Mouse (Mus musculus): ENCODE data around the gene Kcna7.

The Kcna7 gene

DNA sequence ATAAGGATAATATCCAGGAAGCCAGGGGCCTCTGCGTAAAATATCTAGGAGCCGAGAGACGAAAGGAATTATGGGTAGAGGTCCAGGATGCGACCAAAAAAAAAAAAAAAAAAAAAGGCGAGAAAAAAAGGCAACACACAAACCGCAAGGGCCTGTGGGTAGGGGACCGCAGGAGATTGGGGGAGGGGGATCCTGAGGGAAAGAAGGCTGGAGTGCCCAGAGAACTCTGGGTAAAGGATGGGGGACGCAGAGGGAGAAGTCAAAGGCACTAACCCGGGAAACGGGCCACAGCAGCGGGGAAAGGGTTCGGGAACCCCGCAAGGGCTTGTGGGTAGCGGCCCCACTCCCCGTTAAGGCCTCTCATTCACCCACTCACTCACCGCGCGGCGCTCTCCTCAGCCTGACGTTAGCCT lies 10.3 kb upstream of the Kcna7 start:
- WGBS = under 1% methylated on average over 19 of the region's 20 CpGs

GRCm38 (mm10) chr7:45395578-45396336 lies 9.7 kb upstream of the Kcna7 start, which contains the start of gene Snrnp70:
Gene Snrnp70 (minus strand): TSS chr7:45395742.
- WGBS = under 1% methylated on average over 60 of the region's 60 CpGs

DNA sequence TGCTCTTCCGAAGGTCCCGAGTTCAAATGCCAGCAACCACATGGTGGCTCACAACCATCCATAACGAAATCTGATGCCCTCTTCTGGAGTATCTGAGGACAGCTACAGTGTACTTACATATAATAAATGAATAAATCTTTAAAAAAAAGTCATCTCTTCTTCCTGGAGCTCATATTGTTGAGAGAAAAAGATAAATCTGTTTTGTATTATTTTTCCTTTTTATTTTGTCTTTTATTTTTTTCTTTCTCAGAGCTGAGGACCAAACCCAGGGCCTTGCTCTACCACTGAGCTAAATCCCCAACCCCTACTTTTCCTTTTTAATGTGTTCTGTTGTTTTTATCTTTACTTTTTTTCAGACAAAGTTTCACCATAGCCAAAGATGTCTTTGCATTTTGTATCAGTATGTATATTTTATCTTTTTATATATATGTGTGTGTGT lies 9.1 kb upstream of the Kcna7 start:
- 4% methylated on average over 3 of the region's 3 CpGs for WGBS

DNA sequence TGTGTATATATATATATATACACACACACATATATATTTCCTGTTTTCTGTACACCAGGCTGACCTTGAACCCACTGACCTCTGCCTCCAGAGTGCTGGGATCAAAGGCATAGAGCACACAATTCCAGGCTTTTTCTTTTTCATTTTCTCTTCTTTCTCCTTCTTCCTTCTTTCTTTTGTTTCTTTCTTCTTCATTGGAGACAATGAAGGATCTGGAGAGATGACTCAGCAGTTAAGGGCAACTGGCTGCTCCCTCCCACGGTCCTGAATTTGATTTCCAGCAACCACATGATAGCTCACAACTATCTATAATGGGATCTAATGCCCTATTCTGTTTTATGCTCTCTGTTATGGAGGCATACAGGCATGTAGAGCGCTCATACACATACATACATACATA lies 8.7 kb upstream of the Kcna7 start:
- WGBS = 71% methylated on average over 2 of the region's 2 CpGs

DNA sequence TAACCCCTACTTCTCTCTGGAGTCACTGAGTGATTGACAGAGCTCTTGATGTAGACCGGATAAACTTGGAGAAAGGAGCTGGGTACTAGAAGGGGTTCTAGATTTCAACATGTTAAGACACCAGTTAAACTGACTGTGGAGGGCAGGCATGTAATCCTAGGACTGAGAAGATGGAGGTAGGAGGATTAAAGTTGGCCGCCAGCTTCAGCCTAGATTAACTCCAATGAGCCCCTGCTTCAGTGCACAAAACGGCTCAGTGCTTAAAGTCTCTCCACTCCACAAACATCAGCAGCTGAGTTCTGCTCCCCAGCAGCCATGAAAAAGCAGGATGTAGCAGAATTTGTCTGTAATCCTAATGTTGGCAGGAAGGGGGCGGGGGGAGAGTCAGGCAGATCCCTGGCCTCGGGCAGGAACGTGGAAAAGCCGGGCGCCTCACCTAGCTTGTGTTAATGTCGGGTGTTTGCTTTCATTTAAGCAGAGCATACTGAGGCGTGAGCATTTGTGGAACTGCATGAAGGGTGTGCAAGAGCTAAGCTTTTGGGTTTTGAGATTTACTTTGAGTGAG lies 3.9 kb upstream of the Kcna7 start:
- WGBS = 67% methylated on average over 10 of the region's 10 CpGs

GRCm38 (mm10) chr7:45403532-45404261 lies 1.8 kb upstream of the Kcna7 start:
- 43% methylated on average over 6 of the region's 6 CpGs for WGBS

DNA sequence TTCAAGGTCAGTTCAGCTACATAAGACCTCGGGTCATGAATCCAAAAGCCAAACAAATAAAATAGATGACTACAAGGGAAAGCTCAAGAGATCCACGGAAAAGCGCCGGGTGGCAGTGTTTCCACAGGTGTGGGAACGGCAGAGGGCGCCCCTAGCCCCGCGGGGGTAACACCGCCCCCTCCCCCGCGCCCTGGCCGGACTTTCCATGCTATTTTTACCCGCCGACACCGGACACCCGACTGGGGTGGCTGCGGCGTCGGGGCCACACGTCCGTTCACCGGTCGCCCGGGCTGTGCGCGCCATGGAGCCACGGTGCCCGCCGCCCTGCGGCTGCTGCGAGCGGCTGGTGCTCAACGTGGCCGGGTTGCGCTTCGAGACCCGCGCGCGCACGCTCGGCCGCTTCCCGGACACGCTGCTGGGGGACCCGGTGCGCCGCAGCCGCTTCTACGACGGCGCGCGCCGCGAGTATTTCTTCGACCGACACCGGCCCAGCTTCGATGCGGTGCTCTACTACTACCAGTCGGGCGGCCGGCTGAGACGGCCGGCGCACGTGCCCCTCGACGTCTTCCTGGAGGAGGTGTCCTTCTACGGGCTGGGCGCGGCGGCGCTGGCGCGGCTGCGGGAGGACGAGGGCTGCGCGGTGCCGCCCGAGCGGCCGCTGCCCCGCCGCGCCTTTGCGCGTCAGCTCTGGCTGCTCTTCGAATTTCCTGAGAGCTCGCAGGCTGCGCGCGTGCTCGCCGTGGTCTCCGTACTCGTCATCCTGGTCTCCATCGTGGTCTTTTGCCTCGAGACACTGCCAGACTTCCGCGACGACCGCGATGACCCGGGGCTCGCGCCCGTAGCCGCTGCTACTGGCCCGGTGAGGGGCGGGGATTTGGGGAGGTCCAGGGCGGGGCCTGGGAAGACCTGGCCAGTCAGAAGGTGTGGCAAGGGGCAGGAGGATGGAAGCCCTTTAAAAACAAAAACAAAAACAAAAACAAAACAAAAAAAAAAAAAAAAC lies 1.0 kb downstream of the Kcna7 start:
- 1% methylated on average over 113 of the region's 114 CpGs for WGBS

GRCm38 (mm10) chr7:45407836-45408235 lies 2.4 kb downstream of the Kcna7 start:
- WGBS = 85% methylated on average over 10 of the region's 10 CpGs

DNA sequence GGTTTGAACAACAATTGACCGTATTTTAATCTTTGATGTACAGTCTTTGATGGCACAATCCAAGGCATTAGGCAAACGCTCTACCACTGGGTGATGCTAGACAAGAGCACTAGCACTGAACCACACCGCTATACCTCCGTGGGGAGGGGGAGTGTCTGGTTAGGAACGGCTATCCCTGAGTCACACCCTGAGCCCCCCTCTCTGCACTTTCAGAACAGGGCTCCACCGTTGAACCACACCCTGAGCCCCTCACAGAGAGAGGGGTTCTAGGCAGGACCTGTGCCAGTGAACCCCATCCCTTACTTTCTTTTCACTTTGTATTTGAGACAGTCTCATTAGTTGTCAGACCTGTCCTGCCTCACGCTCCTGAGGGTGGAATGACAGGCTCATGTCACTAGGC lies 2.9 kb downstream of the Kcna7 start:
- 78% methylated on average over 7 of the region's 7 CpGs for WGBS

- WGBS = 88% methylated on average over 17 of the region's 17 CpGs
These were observed 3.5 kb downstream of the Kcna7 start for GRCm38 (mm10) chr7:45408949-45409348.

DNA sequence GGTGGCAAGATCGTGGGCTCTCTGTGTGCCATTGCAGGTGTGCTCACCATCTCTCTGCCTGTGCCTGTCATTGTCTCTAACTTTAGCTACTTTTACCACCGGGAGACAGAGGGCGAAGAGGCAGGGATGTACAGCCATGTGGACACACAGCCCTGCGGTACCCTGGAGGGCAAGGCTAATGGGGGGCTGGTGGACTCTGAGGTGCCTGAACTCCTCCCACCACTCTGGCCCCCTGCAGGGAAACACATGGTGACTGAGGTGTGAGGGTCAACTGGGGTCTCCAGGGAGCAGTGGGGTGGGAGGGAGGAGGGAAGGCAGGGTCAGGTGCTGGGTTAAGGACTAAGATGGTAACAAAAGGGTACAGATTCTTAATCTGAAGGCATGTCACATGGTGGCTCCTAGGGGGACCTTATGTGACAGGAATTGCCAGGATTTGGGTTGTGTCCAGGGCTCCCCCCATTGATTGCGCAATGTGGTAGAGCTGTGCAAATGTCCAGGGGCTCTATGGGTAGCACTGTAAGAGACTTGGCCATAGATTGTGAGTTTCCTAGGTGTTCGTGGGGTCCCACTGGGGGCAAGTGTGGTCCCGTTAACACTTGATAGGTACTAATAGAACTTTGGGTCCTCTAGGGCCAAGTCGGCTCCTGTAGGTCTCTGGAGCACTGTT lies 4.2 kb downstream of the Kcna7 start:
- 88% methylated on average over 8 of the region's 8 CpGs for WGBS

GRCm38 (mm10) chr7:45412421-45412820 lies 7.0 kb downstream of the Kcna7 start:
- WGBS = 83% methylated on average over 2 of the region's 2 CpGs

DNA sequence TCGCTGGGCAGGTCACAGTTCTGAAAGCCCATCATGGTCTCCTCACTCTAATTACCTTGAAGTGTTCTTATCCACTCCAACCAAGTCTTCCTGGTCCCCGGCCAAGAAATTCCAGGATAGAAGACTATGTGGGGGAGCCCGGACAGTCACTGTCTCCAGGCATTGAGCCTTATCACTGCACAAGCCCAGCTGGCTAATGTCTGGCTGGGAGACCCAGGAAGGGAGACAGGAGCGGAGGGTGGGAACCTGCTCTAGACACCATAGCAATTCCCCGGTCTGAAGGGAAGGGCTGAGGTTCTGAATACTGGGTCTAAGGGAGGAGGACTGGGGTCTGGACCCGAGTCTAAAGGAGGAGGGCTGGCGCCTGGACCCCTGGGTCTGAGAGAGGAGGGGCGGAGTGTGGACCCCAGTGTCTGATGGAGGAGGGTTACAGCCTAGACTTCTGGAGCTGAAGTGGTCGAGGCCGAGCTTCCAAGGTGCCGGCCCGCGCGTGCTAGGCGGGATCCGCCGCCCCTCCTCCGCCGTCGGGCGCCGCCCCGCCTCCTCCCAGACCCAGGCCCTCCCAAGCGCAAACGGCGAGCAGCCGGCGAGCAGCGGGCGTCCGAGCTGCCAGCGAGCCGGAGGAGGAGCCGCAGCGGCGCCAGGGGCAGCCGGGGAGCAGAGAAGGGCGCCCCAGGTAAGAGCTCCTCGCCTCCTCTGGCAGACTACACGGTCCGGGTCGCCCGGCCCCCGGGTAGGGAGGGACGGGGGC lies 7.8 kb downstream of the Kcna7 start, which contains the start of gene Ntf5:
Ntf5 (plus strand) TSS at position 583 of the 751 bp plus-strand sequence.
- 5% methylated on average over 45 of the region's 45 CpGs for WGBS

GRCm38 (mm10) chr7:45413864-45414739 lies 8.6 kb downstream of the Kcna7 start:
- 4% methylated on average over 27 of the region's 27 CpGs for WGBS

DNA sequence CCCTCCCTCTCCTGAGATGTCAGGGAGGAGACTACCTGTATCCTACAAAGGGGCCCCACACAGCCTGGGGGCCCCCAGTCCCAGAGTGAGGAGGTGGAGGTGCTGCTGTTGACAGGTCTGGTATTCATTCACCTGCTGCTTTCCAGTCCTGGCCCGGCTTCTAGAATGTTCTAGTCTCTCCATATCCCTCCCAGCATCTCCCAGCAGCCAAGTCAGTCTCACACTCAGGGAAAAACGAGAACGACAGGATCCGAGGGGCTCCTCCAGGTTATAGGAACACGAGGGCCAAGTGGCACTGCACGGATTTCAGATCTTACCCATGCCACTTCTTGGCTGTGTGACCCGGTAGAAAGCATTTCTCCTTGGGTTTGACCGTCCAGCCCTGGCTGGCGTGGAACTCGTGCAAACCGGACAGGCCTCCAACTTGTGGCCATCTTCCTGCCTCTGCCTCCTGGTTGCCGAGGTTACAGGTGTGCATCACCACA lies 9.3 kb downstream of the Kcna7 start:
- WGBS = 40% methylated on average over 12 of the region's 12 CpGs

- 12% methylated on average over 37 of the region's 37 CpGs for WGBS
These were observed 10.2 kb downstream of the Kcna7 start for GRCm38 (mm10) chr7:45415636-45416035.

- WGBS = 12% methylated on average over 13 of the region's 13 CpGs
These were observed 12.6 kb downstream of the Kcna7 start for GRCm38 (mm10) chr7:45417962-45418492.

- 27% methylated on average over 27 of the region's 27 CpGs for WGBS
These were observed 14.6 kb downstream of the Kcna7 start for GRCm38 (mm10) chr7:45419859-45420614.
